Mouse (Mus musculus): ENCODE results near the gene Samd1. TPM values are rescaled to one million over a fixed set of nuclear protein-coding genes. Genes with fewer than 3 reads are reported as not detected.

Gene Samd1
- total and polyA plus RNA-seq, 3 experiments, result 111 to 121 TPM; not detected in 1

- H3K27me3 ChIP-seq (ENCODE audit: control insufficient read depth in 1 of 2, insufficient read depth in 2 of 2, low read length in 2 of 2), result no peaks in the 10 kb centered on the region
- H3K9ac ChIP-seq (ENCODE audit: control insufficient read depth, low read depth, low read length, poor library complexity, severe bottlenecking), result no peak within 1 kb of the TSS
Measured at GRCm38 (mm10) chr8:84011705-84012498, 14.4 kb downstream of the Samd1 start, which contains the start of gene 2210011C24Rik. Gene 2210011C24Rik (minus strand): TSS chr8:84012171.

GRCm38 (mm10) chr8:84012499-84013165 is 15.2 kb downstream of the Samd1 start:
- DNase-seq (ENCODE audit: low read depth, low spot score), result no peak
- H3K4me1 ChIP-seq (ENCODE audit: control insufficient read depth in 1 of 2, insufficient read depth in 2 of 2, low read length in 2 of 2), result no peaks in the 10 kb centered on the region
- no peaks in the 10 kb centered on the region for H3K36me3 ChIP-seq (ENCODE audit: control insufficient read depth in 1 of 2, insufficient read depth in 2 of 2, low read length in 2 of 2)
- H3K27me3 ChIP-seq (ENCODE audit: control insufficient read depth in 1 of 2, insufficient read depth in 2 of 2, low read length in 2 of 2), result no peaks in the 10 kb centered on the region
- H3K9me3 ChIP-seq (replicated peaks; ENCODE audit: insufficient read depth, low read length), result no peaks in the 10 kb centered on the region
- no peak overlapping the region for H3K4me3 ChIP-seq (ENCODE audit: control insufficient read depth in 1 of 2, insufficient read depth in 1 of 2, low read depth in 2 of 2, low read length in 2 of 2)
- H3K27ac ChIP-seq (ENCODE audit: control insufficient read depth, low read depth, low read length), result no peak overlapping the region
- H3K79me2 ChIP-seq (ENCODE audit: control insufficient read depth, insufficient read depth, low read length, poor library complexity), result no peaks in the 10 kb centered on the region
- no peak for TF ChIP-seq ETS1 (IDR thresholded peaks at IDR 0.05; ENCODE audit: low read depth, low read length)
- TF ChIP-seq EP300 (IDR thresholded peaks at IDR 0.05; ENCODE audit: low read depth in 1 of 2, low read length in 2 of 2), result no peak
- no peak for TF ChIP-seq ZC3H11A (IDR thresholded peaks at IDR 0.05; ENCODE audit: low read depth, low read length)
- TF ChIP-seq SMC3 (IDR thresholded peaks at IDR 0.05; ENCODE audit: low read depth, low read length), result no peak
- no peak for TF ChIP-seq NRF1 (IDR thresholded peaks at IDR 0.05; ENCODE audit: insufficient read depth, low read depth, low read length, poor library complexity, severe bottlenecking)
- TF ChIP-seq HCFC1 (IDR thresholded peaks at IDR 0.05; ENCODE audit: low read depth, low read length), result no peak
- TF ChIP-seq BHLHE40 (IDR thresholded peaks at IDR 0.05; ENCODE audit: borderline replicate concordance, low read depth, low read length), result no peak
- no peak for TF ChIP-seq MAFK (IDR thresholded peaks at IDR 0.05; ENCODE audit: borderline replicate concordance, low read depth, low read length)
- TF ChIP-seq GABPA (IDR thresholded peaks at IDR 0.05; ENCODE audit: low read depth, low read length), result no peak
- no peak for TF ChIP-seq MYB (IDR thresholded peaks at IDR 0.05; ENCODE audit: low read depth, low read length)
- TF ChIP-seq TBP (IDR thresholded peaks at IDR 0.05; ENCODE audit: low read depth, low read length), result no peak
- TF ChIP-seq NELFE (IDR thresholded peaks at IDR 0.05; ENCODE audit: low read depth, low read length), result no peak
- TF ChIP-seq ZNF384 (IDR thresholded peaks at IDR 0.05; ENCODE audit: low read depth, low read length), result no peak
- H3K9ac ChIP-seq (ENCODE audit: control insufficient read depth, low read depth, low read length, poor library complexity, severe bottlenecking), result no peak overlapping the region

More at GRCm38 (mm10) chr8:84011705-84012498, 14.4 kb downstream of the Samd1 start, which contains the start of gene 2210011C24Rik:
- H3K4me1 ChIP-seq (ENCODE audit: control insufficient read depth in 1 of 2, insufficient read depth in 2 of 2, low read length in 2 of 2), result no peaks in the 10 kb centered on the region
- no peak within 1 kb of the TSS for H3K4me3 ChIP-seq (ENCODE audit: control insufficient read depth in 1 of 2, insufficient read depth in 1 of 2, low read depth in 2 of 2, low read length in 2 of 2)
- no peak for DNase-seq (ENCODE audit: low read depth, low spot score)
- no peaks in the 10 kb centered on the region for H3K9me3 ChIP-seq (replicated peaks; ENCODE audit: insufficient read depth, low read length)
- no peak for TF ChIP-seq POLR2A (IDR thresholded peaks at IDR 0.05; ENCODE audit: control insufficient read depth in 1 of 2, insufficient read depth in 1 of 2, low read depth in 1 of 2, low read length in 2 of 2, poor library complexity in 1 of 2)
- TF ChIP-seq JUND (IDR thresholded peaks at IDR 0.05; ENCODE audit: low read depth, low read length), result no peak
- TF ChIP-seq TBP (IDR thresholded peaks at IDR 0.05; ENCODE audit: low read depth, low read length), result no peak
- no peak for TF ChIP-seq BHLHE40 (IDR thresholded peaks at IDR 0.05; ENCODE audit: borderline replicate concordance, low read depth, low read length)
- no peak for TF ChIP-seq MYC (IDR thresholded peaks at IDR 0.05; ENCODE audit: low read depth, low read length)
- no peaks in the 10 kb centered on the region for H3K79me2 ChIP-seq (ENCODE audit: control insufficient read depth, insufficient read depth, low read length, poor library complexity)
- H3K27ac ChIP-seq (ENCODE audit: control insufficient read depth, low read depth, low read length), result no peak within 1 kb of the TSS
- no peaks in the 10 kb centered on the region for H3K36me3 ChIP-seq (ENCODE audit: control insufficient read depth in 1 of 2, insufficient read depth in 2 of 2, low read length in 2 of 2)

Measured in MEL (cell line).